Mouse (Mus musculus) lung, adult 2 months (tissue): ENCODE data around the gene Zfp619. TPM values are rescaled to one million over a fixed set of nuclear protein-coding genes. Genes with fewer than 3 reads are reported as not detected.

Experiments
- DNase-seq: peaks from one replicate; pipeline ENCODE4 v3.0.0; 2022
- H3K4me1 ChIP-seq: fragments of 200-500 bp; 2 replicates; pipeline ENCODE4 v1.6.1; 2011; ENCODE audit warnings: low read length; ENCODE audit not compliant: control insufficient read depth, insufficient read depth
- H3K4me3 ChIP-seq: fragments of 200-500 bp; replicated peaks from 2 replicates; pipeline ENCODE3; 2011; ENCODE audit warnings: low read depth, mild to moderate bottlenecking, control low read depth, low read length; ENCODE audit errors: extremely low read depth
- CTCF ChIP-seq: fragments of 200-500 bp; IDR thresholded peaks from 2 replicates; pipeline ENCODE4 v1.5.1; 2011; ENCODE audit warnings: mild to moderate bottlenecking, low read length, control low read depth; ENCODE audit not compliant: insufficient read depth
- POLR2A ChIP-seq: fragments of 200-500 bp; IDR thresholded peaks from 2 replicates; pipeline ENCODE4 v1.6.1; 2011; ENCODE audit warnings: low read depth, mild to moderate bottlenecking, control low read depth, low read length, borderline replicate concordance; ENCODE audit errors: extremely low read depth
- WGBS: fragments of 180-500 bp; shearing (Covaris S2); methylation state at CpG from one replicate; pipeline ENCODE4 v1.1.7; 2018; 5-methylcytosine and 5-hydroxymethylcytosine counted together
- polyA plus RNA-seq: library from polyadenylated mRNA; depleted of rRNA; stranded (reverse); fragments of >200 nt; gene quantifications from 2 replicates; pipeline ENCODE4 v1.2.3, GENCODE M21; 2012; rRNA removed

Zfp619 gene
- 0.44 and 0.56 TPM in 2 replicates for polyA plus RNA-seq

GRCm38 (mm10) chr7:39517616-39518177 lies at the start of gene Zfp619:
Gene Zfp619 (plus strand): TSS chr7:39517766.
- H3K4me1 ChIP-seq, result no peaks in the 10 kb centered on the region
- peak within 1 kb of the TSS; percentile 89 for H3K4me3 ChIP-seq
- TF ChIP-seq CTCF, result peak; percentile 27; the same call in 1 of the 2 replicates
- peak; percentile 87 for TF ChIP-seq POLR2A
- WGBS, result under 1% methylated on average over 43 of the region's 43 CpGs
- peak; percentile 96 for DNase-seq

- Histone ChIP-seq H3K4me3 (no peak overlapping the region), H3K4me1 (no peaks in the 10 kb centered on the region)
- no peak for TF ChIP-seq CTCF
- no peak for TF ChIP-seq POLR2A
- DNase-seq, result no peak
- 86% methylated on average over 2 of the region's 2 CpGs for WGBS
Observed at GRCm38 (mm10) chr7:39479013-39479412, 38.6 kb upstream of the Zfp619 start.

GRCm38 (mm10) chr7:39484384-39484783 lies 33.2 kb upstream of the Zfp619 start:
- no peak for DNase-seq
- no peak for TF ChIP-seq CTCF
- WGBS, result 50% methylated on average over 6 of the region's 6 CpGs
- no peaks in the 10 kb centered on the region for H3K4me1 ChIP-seq
- no peak overlapping the region for H3K4me3 ChIP-seq

GRCm38 (mm10) chr7:39487159-39487853 lies 30.3 kb upstream of the Zfp619 start:
- Histone ChIP-seq H3K4me3 (peak overlapping the region; percentile 46), H3K4me1 (no peaks in the 10 kb centered on the region)
- TF ChIP-seq POLR2A (no peak), CTCF (no peak)
- peak; percentile 24 for DNase-seq
- 15% methylated on average over 23 of the region's 23 CpGs for WGBS

GRCm38 (mm10) chr7:39487854-39488205 lies 29.7 kb upstream of the Zfp619 start:
- WGBS, result 39% methylated on average over 9 of the region's 9 CpGs
- DNase-seq, result no peak
- TF ChIP-seq POLR2A, result no peak
- Histone ChIP-seq H3K4me1 (no peaks in the 10 kb centered on the region), H3K4me3 (no peak overlapping the region)

GRCm38 (mm10) chr7:39494646-39495045 lies 22.9 kb upstream of the Zfp619 start:
- Histone ChIP-seq H3K4me1 (no peaks in the 10 kb centered on the region), H3K4me3 (no peak overlapping the region)
- TF ChIP-seq CTCF (no peak), POLR2A (no peak)
- DNase-seq, result no peak
- 87% methylated on average over 3 of the region's 3 CpGs for WGBS

- Histone ChIP-seq H3K4me1 (no peaks in the 10 kb centered on the region), H3K4me3 (no peak overlapping the region)
- no peak for DNase-seq
- 89% methylated on average over 1 of the region's 1 CpGs for WGBS
- no peak for TF ChIP-seq CTCF
- no peak for TF ChIP-seq POLR2A
Observed at GRCm38 (mm10) chr7:39504100-39504499, 13.5 kb upstream of the Zfp619 start.

- Histone ChIP-seq H3K4me1 (no peaks in the 10 kb centered on the region), H3K4me3 (peak overlapping the region; percentile 27)
- peak; percentile 27 for DNase-seq
- 62% methylated on average over 12 of the region's 12 CpGs for WGBS
- TF ChIP-seq POLR2A (no peak), CTCF (no peak)
Observed at GRCm38 (mm10) chr7:39518362-39518761, 796 bp downstream of the Zfp619 start.

GRCm38 (mm10) chr7:39523703-39524424 lies 6.3 kb downstream of the Zfp619 start:
- TF ChIP-seq CTCF (no peak), POLR2A (no peak)
- DNase-seq, result no peak
- Histone ChIP-seq H3K4me1 (no peaks in the 10 kb centered on the region), H3K4me3 (no peak overlapping the region)
- whole genome bisulfite sequencing, result 80% methylated on average over 1 of the region's 1 CpGs

GRCm38 (mm10) chr7:39543151-39543550 lies 25.6 kb downstream of the Zfp619 start:
- 40% methylated on average over 1 of the region's 1 CpGs for WGBS
- no peak overlapping the region for H3K4me3 ChIP-seq
- TF ChIP-seq POLR2A (no peak), CTCF (no peak)

More at GRCm38 (mm10) chr7:39543151-39543550, 25.6 kb downstream of the Zfp619 start:
- DNase-seq, result no peak
- no peaks in the 10 kb centered on the region for H3K4me1 ChIP-seq
